Mouse (Mus musculus) gastrocnemius, postnatal 25 days (tissue): ENCODE data around the gene 5730596B20Rik. TPM values are rescaled to one million over a fixed set of nuclear protein-coding genes. Genes with fewer than 3 reads are reported as not detected.
A peak's percentile ranks its signal among the peaks of the same experiment; 100 is the strongest.

ENCODE experiments used
- DNase-seq: peaks from one replicate; pipeline ENCODE4 v3.0.0; 2022
- total RNA-seq, 2 experiments: library from RNA; stranded (reverse); gene quantifications; 1 replicate in 1 of 2; 2 replicates in 1 of 2; pipeline ENCODE4 v1.2.3; 2021

The 5730596B20Rik gene
- total RNA-seq, 2 experiments from 2014 or later, result not detected

- DNase-seq, result no peak
These were observed 14.5 kb upstream of the 5730596B20Rik start for GRCm38 (mm10) chr6:52162611-52163365.

DNA sequence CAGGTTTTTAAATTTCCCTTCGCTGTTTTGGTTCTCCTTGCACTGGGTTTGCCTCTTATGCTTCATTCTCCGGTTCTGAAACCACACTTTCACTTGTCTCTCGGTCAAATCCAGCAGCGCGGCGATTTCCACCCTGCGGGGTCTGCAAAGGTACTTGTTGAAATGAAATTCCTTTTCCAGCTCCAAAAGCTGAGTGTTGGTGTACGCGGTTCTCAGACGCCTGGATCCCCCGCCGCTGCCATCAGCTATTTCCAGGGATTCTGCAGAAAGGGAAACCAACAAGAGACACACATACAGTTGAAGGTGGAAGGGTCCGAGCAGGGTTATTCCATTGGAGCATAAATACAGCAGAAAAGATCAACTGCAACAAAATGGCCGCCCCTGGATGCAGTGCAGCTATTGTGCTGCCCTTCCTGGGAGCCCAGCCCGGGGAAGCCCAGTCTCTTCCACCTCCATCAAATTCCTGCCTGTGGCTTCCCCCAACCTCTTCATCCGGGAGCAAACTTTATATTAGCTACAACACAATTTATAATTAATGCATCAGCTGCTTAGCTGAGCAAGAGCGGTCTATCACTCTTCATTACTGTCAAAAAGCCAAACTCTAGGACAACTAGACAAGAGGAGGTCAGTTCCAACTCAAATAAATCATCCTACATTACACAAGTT lies 13.8 kb upstream of the 5730596B20Rik start:
- no peak for DNase-seq

GRCm38 (mm10) chr6:52164051-52164625 lies 13.2 kb upstream of the 5730596B20Rik start:
- no peak for DNase-seq

- DNase-seq, result no peak
These were observed 12.5 kb upstream of the 5730596B20Rik start, which contains the start of gene Hoxa2 for GRCm38 (mm10) chr6:52164626-52165440. Gene Hoxa2, minus strand, starts transcription at chr6:52164831.

- no peak for DNase-seq
These were observed 11.6 kb upstream of the 5730596B20Rik start for GRCm38 (mm10) chr6:52165441-52166370.

DNA sequence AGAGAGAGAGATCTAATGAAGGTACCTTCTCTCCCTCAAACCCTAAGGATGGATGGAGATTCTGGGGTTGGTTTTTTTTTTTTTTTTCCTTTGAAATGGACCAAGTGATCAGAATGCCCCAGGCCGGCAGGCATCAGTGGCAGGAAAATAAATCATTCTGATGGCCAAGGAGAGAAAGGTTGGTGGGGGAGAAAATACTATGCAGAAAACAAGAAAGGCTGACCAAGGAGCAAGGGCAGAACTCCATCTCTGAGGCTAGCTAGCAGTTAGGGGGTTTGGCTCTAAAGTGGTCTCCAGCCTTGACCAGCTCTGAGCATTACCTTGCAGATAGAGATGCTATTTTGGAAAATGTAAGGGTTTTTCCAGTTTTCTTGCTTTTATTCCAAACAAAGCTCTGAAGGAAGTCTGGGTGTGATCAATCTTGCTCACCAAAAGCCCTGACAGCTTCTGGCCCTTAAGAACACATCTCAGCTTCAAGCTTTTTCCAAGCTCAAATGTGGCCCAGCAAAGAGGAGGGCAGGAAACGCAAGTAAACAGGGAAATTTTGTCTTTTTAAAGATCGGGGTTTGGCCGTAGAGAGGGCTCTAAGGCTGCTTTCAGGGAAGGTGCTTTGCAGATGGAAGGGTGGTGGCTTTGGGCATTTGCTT lies 10.7 kb upstream of the 5730596B20Rik start:
- DNase-seq, result no peak

GRCm38 (mm10) chr6:52167176-52167575 lies 10.1 kb upstream of the 5730596B20Rik start:
- DNase-seq, result no peak

- DNase-seq, result no peak
These were observed 9.5 kb upstream of the 5730596B20Rik start for GRCm38 (mm10) chr6:52167736-52168161.

DNA sequence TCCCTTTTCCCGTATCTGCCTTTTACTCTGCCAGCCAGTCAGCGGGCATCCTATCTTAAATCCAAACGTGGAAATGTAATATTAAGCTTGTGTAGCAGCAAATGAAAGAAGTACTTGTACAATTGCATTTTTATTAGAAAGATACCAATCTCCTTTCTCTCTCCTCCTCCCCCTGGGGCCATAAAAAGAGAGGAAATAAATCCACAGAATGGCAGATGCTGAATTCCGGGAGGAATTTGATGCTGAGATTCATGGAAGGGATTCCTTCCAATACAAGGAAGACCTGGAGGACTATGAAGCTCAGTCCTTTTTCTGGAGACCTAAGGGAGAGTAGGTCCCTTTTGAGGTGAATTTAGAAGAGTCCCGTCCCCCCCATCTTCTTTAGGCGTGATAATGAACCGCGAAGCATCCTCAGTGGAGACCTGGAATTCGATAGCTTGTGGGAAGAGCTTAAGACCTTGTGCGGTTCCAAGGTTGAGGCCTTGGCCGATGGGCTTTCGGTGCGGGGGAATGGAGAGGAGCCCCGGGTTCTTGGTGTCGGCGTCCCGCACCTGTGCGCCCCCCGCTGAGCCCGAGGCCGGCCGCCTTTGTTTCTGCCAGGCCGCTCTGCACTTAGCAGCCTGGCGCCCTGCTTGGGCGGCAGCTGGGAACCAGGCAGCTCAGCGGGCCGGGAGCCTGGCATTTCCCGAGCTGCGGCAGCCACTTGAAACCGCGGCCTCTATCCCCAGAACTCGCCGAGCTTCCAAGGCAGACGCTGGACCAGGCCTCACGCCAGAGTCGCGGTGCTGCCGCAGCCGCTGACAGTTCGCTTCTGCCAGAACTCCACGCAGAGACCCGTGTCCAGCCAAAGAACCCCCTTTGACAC lies 8.9 kb upstream of the 5730596B20Rik start:
- peak; percentile 44 for DNase-seq

DNA sequence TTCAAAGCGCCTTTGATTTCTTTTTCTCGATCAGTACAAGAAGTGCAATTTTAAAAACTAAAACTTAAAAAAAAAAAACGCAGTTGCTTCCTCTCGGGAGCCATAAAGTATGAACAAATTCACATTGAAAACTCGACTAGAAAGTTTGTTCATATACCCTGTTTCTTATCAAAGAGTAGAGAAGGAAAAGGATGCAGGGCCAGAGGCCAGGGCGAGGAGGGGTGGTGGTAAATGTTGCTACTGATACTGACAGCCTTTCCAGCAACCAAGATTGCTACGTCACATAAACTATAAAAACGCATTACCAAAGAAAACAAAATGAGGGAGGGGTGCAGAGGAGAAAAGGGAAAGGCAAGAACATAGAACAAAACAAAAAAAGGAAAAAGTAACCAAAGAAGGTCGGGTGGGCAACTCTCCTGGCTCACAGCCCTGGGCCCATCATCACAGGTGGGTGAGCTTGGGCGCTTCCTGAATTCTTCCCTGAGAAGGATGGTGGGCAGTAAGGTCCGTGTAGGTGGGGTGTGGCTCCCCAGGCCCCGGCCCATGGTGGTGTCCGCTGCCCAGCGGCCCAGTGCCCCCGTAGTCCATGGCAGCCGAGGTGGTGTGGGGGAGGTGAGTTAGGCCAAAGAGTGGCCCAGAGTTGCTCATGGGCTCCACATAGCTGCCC lies 7.7 kb upstream of the 5730596B20Rik start:
- DNase-seq, result no peak

- DNase-seq, result no peak
These were observed 7.0 kb upstream of the 5730596B20Rik start for GRCm38 (mm10) chr6:52170166-52170897.

GRCm38 (mm10) chr6:52170898-52171223 lies 6.4 kb upstream of the 5730596B20Rik start:
- no peak for DNase-seq

DNA sequence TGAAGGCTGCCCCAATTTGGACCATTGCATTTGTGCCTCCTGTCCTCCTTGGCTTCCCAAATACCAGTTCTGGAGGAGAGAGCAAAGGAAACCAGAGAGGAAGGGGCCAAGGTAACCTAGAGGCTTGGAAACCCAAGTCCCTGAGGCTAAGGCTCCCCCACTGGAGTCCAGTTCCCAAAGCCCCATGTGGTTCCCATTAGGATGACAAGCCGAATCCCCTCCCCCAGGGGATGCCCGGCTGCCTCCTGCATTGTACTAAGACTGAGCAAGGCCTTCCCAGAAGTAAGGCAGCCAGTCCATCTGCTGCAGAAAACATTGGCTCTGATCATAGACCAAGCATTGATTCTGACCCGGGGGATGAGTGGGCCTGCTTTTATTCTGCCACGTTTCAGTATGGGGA lies 6.0 kb upstream of the 5730596B20Rik start:
- DNase-seq, result no peak

DNA sequence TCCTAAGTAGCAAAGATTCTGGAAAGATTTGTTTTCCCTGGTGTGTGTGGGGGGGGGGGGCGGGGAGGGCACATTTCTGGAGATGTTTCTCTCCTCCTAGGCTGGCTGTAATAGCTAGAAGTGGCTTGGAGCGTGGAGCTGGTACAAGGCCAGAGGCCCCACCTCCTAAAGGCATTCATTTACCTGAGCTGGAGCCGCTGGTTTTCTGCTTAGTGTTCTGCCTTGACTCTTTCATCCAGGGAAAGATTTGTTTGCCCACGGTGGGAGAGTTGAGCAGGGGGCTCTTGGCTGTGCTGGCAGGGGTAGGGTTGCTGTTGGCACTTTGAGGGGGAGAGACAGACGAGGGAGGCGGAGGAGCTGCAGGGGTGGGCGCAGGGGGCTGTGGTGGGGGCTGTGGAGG lies 5.4 kb upstream of the 5730596B20Rik start:
- DNase-seq, result no peak

GRCm38 (mm10) chr6:52172501-52172900 lies 4.8 kb upstream of the 5730596B20Rik start:
- peak; percentile 74 for DNase-seq

DNA sequence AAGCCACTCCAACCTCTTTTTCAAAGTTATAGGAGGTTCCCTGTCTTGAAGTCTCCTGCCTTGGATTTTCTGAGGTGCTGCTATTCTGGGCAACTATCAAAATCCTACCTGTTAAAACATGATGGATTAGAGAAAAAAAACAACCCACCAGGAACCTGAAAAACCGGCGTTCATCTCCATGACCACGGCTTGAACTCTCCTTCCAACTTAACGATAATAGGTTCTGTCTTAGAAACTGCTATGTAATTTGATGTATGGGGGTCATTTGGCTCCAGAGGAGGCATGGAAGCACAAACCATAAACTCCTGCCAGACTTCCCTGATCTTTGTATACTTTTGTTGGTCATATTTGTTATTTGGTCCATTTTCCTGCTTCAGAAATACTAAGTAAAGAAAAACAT lies 3.6 kb upstream of the 5730596B20Rik start:
- DNase-seq, result no peak

- DNase-seq, result no peak
These were observed 2.1 kb upstream of the 5730596B20Rik start for GRCm38 (mm10) chr6:52174968-52175751.

DNA sequence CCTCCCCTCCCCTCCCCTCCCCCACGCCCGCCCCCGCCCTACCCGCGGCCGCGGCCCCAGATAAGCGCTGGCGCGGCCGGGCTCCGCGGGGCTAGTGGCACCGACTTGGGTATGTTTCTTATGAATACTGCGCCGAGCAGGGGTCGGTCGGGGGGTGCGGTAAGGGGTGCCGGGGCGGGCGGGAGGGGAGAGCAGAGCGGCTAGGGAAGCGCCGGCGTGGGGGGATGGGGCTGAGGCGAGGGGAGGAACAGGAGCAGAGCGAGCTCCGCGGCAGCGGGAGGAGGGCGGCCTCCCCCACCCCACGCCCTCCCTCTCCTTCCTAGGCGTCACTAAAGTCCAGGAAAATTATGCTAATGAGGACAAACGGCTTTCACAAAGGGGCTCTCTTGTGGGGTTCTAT lies 1.4 kb upstream of the 5730596B20Rik start:
- no peak for DNase-seq
